Mouse (Mus musculus): ENCODE data around the gene Nmt1.

Nmt1 gene

GRCm38 (mm10) chr11:103043982-103044381, 16.0 kb downstream of the Nmt1 start:
- no peak for DNase-seq (ENCODE audit: extremely low spot score, low spot score)

GRCm38 (mm10) chr11:103046286-103046685, 18.3 kb downstream of the Nmt1 start:
- no peak for DNase-seq (ENCODE audit: extremely low spot score, low spot score)

- DNase-seq (ENCODE audit: extremely low spot score, low spot score), result no peak
Observed at GRCm38 (mm10) chr11:103049611-103050010, 21.6 kb downstream of the Nmt1 start.

- DNase-seq (ENCODE audit: extremely low spot score, low spot score), result no peak
Observed at GRCm38 (mm10) chr11:103050153-103050552, 22.2 kb downstream of the Nmt1 start.

- DNase-seq (ENCODE audit: extremely low spot score, low spot score), result no peak
Observed at GRCm38 (mm10) chr11:103051249-103051691, 23.3 kb downstream of the Nmt1 start.

GRCm38 (mm10) chr11:103052078-103052477, 24.1 kb downstream of the Nmt1 start:
- no peak for DNase-seq (ENCODE audit: extremely low spot score, low spot score)

GRCm38 (mm10) chr11:103053191-103054076, 25.4 kb downstream of the Nmt1 start:
- DNase-seq (ENCODE audit: extremely low spot score, low spot score), result no peak

- peak; percentile 67 for DNase-seq (ENCODE audit: extremely low spot score, low spot score)
Observed at GRCm38 (mm10) chr11:103054798-103055197, 26.8 kb downstream of the Nmt1 start.

- no peak for DNase-seq (ENCODE audit: extremely low spot score, low spot score)
Observed at GRCm38 (mm10) chr11:103056636-103057035, 28.6 kb downstream of the Nmt1 start.

- DNase-seq (ENCODE audit: extremely low spot score, low spot score), result no peak
Observed at GRCm38 (mm10) chr11:103058499-103059085, 30.6 kb downstream of the Nmt1 start.

GRCm38 (mm10) chr11:103066191-103067050, 38.4 kb downstream of the Nmt1 start:
- DNase-seq (ENCODE audit: extremely low spot score, low spot score), result no peak

- no peak for DNase-seq (ENCODE audit: extremely low spot score, low spot score)
Observed at GRCm38 (mm10) chr11:103067051-103067361, 39.0 kb downstream of the Nmt1 start.

- DNase-seq (ENCODE audit: extremely low spot score, low spot score), result no peak
Observed at GRCm38 (mm10) chr11:103067457-103068001, 39.5 kb downstream of the Nmt1 start.

- DNase-seq (ENCODE audit: extremely low spot score, low spot score), result no peak
Observed at GRCm38 (mm10) chr11:103068272-103068671, 40.3 kb downstream of the Nmt1 start.

GRCm38 (mm10) chr11:103068884-103069283, 40.9 kb downstream of the Nmt1 start:
- no peak for DNase-seq (ENCODE audit: extremely low spot score, low spot score)

GRCm38 (mm10) chr11:103069731-103070130, 41.7 kb downstream of the Nmt1 start:
- no peak for DNase-seq (ENCODE audit: extremely low spot score, low spot score)

- no peak for DNase-seq (ENCODE audit: extremely low spot score, low spot score)
Observed at GRCm38 (mm10) chr11:103070322-103070880, 42.4 kb downstream of the Nmt1 start.

GRCm38 (mm10) chr11:103073671-103074070, 45.7 kb downstream of the Nmt1 start:
- no peak for DNase-seq (ENCODE audit: extremely low spot score, low spot score)

- DNase-seq (ENCODE audit: extremely low spot score, low spot score), result no peak
Observed at GRCm38 (mm10) chr11:103074121-103074650, 46.2 kb downstream of the Nmt1 start.

- DNase-seq (ENCODE audit: extremely low spot score, low spot score), result no peak
Observed at GRCm38 (mm10) chr11:103074796-103075323, 46.9 kb downstream of the Nmt1 start.

- no peak for DNase-seq (ENCODE audit: extremely low spot score, low spot score)
Observed at GRCm38 (mm10) chr11:103076010-103076409, 48.0 kb downstream of the Nmt1 start.
